Comparison of ENCODE assay signal across 8 mouse cellular contexts in genomic region chr19:7056248-7057087, GRCm38 (mm10). TPM values are rescaled to one million over a fixed set of nuclear protein-coding genes. Genes with fewer than 3 reads are reported as not detected.
DNase-seq lines count a peak whose midpoint lies in the region; ATAC-seq lines count a peak whose summit lies in the region.

TSS of gene Macrod1 (plus strand) at chr19:7056810.

- ATAC-seq in CD4-positive, CD25-positive, alpha-beta regulatory T cell, adult 4 months = peak; percentile 91
- ATAC-seq in heart, embryonic 14.5 days (ENCODE audit: insufficient number of reproducible peaks, insufficient read depth, low FRiP score, low read depth) = peak; percentile 72
- ATAC-seq in liver, embryonic 12.5 days = peak; percentile 79

- H3K4me1 ChIP-seq in forebrain, embryonic 10.5 days = peaks cover 34% of the 10 kb centered on the region
- peaks cover 24% of the 10 kb centered on the region in 2 experiments for H3K4me1 ChIP-seq in heart, embryonic 14.5 days (ENCODE audit: control insufficient read depth in 2 of 2, insufficient read depth in 2 of 2, low read length in 2 of 2)
- peaks cover 39% of the 10 kb centered on the region for H3K4me1 ChIP-seq in liver, embryonic 12.5 days

- peaks cover 62% of the 10 kb centered on the region for H3K27me3 ChIP-seq in forebrain, embryonic 10.5 days (ENCODE audit: poor library complexity, severe bottlenecking)
- H3K27me3 ChIP-seq in heart, embryonic 14.5 days (ENCODE audit: control insufficient read depth, insufficient read depth, low read length) = no peaks in the 10 kb centered on the region
- H3K27me3 ChIP-seq in liver, embryonic 12.5 days (replicated peaks) = peaks cover 26% of the 10 kb centered on the region

- peak within 1 kb of the TSS; percentile 82 for H3K27ac ChIP-seq in forebrain, embryonic 10.5 days
- H3K27ac ChIP-seq in heart, embryonic 14.5 days (replicated peaks in 1 of 2; ENCODE audit: control insufficient read depth in 1 of 2, insufficient read depth in 1 of 2, low read depth in 2 of 2, low read length in 2 of 2) = peak within 1 kb of the TSS; percentile 87 to 90
- 0 out of 2 replicates have a peak within 1 kb of the TSS, but pooled peaks have one; percentile 30 for H3K27ac ChIP-seq in liver, embryonic 12.5 days

- peak within 1 kb of the TSS; percentile 99 for H3K4me2 ChIP-seq in heart, embryonic 14.5 days (ENCODE audit: low read length)
- H3K4me2 ChIP-seq in liver, embryonic 12.5 days = peak within 1 kb of the TSS; percentile 100

- H3K36me3 ChIP-seq in forebrain, embryonic 10.5 days (replicated peaks) = no peaks in the 10 kb centered on the region
- no peaks in the 10 kb centered on the region for H3K36me3 ChIP-seq in heart, embryonic 14.5 days (ENCODE audit: control insufficient read depth, insufficient read depth, low read length)
- no peaks in the 10 kb centered on the region for H3K36me3 ChIP-seq in liver, embryonic 12.5 days

- DNase-seq in brain, adult 2 months (ENCODE audit: low read depth, low spot score) = peak; percentile 92
- DNase-seq in forebrain, embryonic 10.5 days (ENCODE audit: extremely low spot score, low spot score) = peak; percentile 76
- peak; percentile 88 for DNase-seq in kidney, postnatal 14 days
- peak; percentile 86 for DNase-seq in naive thymus-derived CD4-positive, alpha-beta T cell, adult 2 months (ENCODE audit: low read depth)
- peak; percentile 76 for DNase-seq in telencephalon, adult 2 months (ENCODE audit: low read depth, low spot score)

- H3K9me3 ChIP-seq in forebrain, embryonic 10.5 days = no peaks in the 10 kb centered on the region
- no peaks in the 10 kb centered on the region for H3K9me3 ChIP-seq in heart, embryonic 14.5 days (ENCODE audit: control insufficient read depth, low read length)
- H3K9me3 ChIP-seq in liver, embryonic 12.5 days (replicated peaks) = no peaks in the 10 kb centered on the region

- H3K4me3 ChIP-seq in forebrain, embryonic 10.5 days = peak within 1 kb of the TSS; percentile 87
- peak within 1 kb of the TSS; percentile 71 to 78 for H3K4me3 ChIP-seq in heart, embryonic 14.5 days (ENCODE audit: control insufficient read depth in 1 of 2, insufficient read depth in 1 of 2, low read depth in 1 of 2, low read length in 2 of 2)
- H3K4me3 ChIP-seq in liver, embryonic 12.5 days = peak within 1 kb of the TSS; percentile 75

- 2% methylated on average over 71 of the region's 72 CpGs for WGBS in forebrain, embryonic 10.5 days
- under 1% methylated on average over 71 of the region's 72 CpGs for WGBS in heart, embryonic 14.5 days
- WGBS in liver, embryonic 12.5 days (ENCODE audit: insufficient replicate concordance) = 1% methylated on average over 71 of the region's 72 CpGs

- H3K9ac ChIP-seq in heart, embryonic 14.5 days (ENCODE audit: low read length) = peak within 1 kb of the TSS; percentile 84
- H3K9ac ChIP-seq in liver, embryonic 12.5 days = peak within 1 kb of the TSS; percentile 80

RNA-seq across cellular contexts. Expression of gene Macrod1, which starts in this region (rescaled TPM):
- polyA plus RNA-seq in CD4-positive, CD25-positive, alpha-beta regulatory T cell, adult 4 months (2017; shearing (Covaris generic)) = 1 to 10 TPM in 1 of 2 experiments, not detected in 1; 2.3 TPM
- 3.7 and 3.9 TPM in 2 replicates for polyA plus RNA-seq in forebrain, embryonic 10.5 days (2016; fragmentation: Nextera tagmentation; extraction: Ambion mirVana)
- 50.5 and 53.0 TPM in 2 replicates for polyA plus RNA-seq in heart, embryonic 14.5 days (2014; fragmentation: Nextera tagmentation; extraction: Ambion mirVana)
- 6.4 and 7.6 TPM in 2 replicates for polyA plus RNA-seq in liver, embryonic 12.5 days (2016; fragmentation: Nextera tagmentation; extraction: Ambion mirVana)

Comparison
In these comparisons a context has a peak if more than half of its experiments do, and no peak if none do; other contexts are left out.
1. Peak in every context shown above with its lines: DNase-seq, ATAC-seq, H3K4me3 ChIP-seq and H3K27ac ChIP-seq.
2. H3K27ac ChIP-seq: peak in every context shown above with its lines; median percentile 88 in heart, embryonic 14.5 days; 82 in forebrain, embryonic 10.5 days; 30 in liver, embryonic 12.5 days.